Mouse (Mus musculus): ENCODE measurements at regions not wholly inside any gene's neighbourhood (a gene's known extent, or its start where the extent isn't known, plus 50 kb on each side); places are given as distances from the start of the nearest gene placed in this dataset.

GRCm38 (mm10) chr9:46713415-46713814 is 285.1 kb upstream of the Gm4791 start:
- TF ChIP-seq NANOG (IDR thresholded peaks at IDR 0.05; ENCODE audit: borderline replicate concordance, low read length) (no peak), CTCF (conservative IDR thresholded peaks at IDR 0.05; ENCODE audit: low read length) (no peak), POU5F1 (IDR thresholded peaks at IDR 0.05; ENCODE audit: borderline replicate concordance, low read length) (no peak)
- Histone ChIP-seq H3K4me3 (replicated peaks; ENCODE audit: low read length) (no peak overlapping the region), H3K9me3 (ENCODE audit: low read length) (no peaks in the 10 kb centered on the region), H3K4me1 (replicated peaks; ENCODE audit: low read depth, low read length) (no peaks in the 10 kb centered on the region), H3K27me3 (ENCODE audit: insufficient read depth, low read length) (peaks cover 25% of the 10 kb centered on the region), H3K36me3 (ENCODE audit: insufficient read depth, low read length) (no peaks in the 10 kb centered on the region)

GRCm38 (mm10) chr9:46704151-46704905 is 294.2 kb upstream of the Gm4791 start:
- Histone ChIP-seq H3K9me3 (ENCODE audit: low read length) (no peaks in the 10 kb centered on the region), H3K4me1 (replicated peaks; ENCODE audit: low read depth, low read length) (peaks cover 27% of the 10 kb centered on the region), H3K4me3 (replicated peaks; ENCODE audit: low read length) (no peak overlapping the region), H3K27me3 (ENCODE audit: insufficient read depth, low read length) (peaks cover 37% of the 10 kb centered on the region), H3K36me3 (ENCODE audit: insufficient read depth, low read length) (no peaks in the 10 kb centered on the region)
- TF ChIP-seq NANOG (IDR thresholded peaks at IDR 0.05; ENCODE audit: borderline replicate concordance, low read length) (no peak), CTCF (conservative IDR thresholded peaks at IDR 0.05; ENCODE audit: low read length) (no peak), POU5F1 (IDR thresholded peaks at IDR 0.05; ENCODE audit: borderline replicate concordance, low read length) (no peak)

GRCm38 (mm10) chr9:46703674-46704073 is 294.9 kb upstream of the Gm4791 start:
- H3K4me1 ChIP-seq (replicated peaks; ENCODE audit: low read depth, low read length) = peaks cover 27% of the 10 kb centered on the region
- no peaks in the 10 kb centered on the region for H3K36me3 ChIP-seq (ENCODE audit: insufficient read depth, low read length)
- peaks cover 37% of the 10 kb centered on the region for H3K27me3 ChIP-seq (ENCODE audit: insufficient read depth, low read length)
- no peaks in the 10 kb centered on the region for H3K9me3 ChIP-seq (ENCODE audit: low read length)
- no peak for TF ChIP-seq NANOG (IDR thresholded peaks at IDR 0.05; ENCODE audit: borderline replicate concordance, low read length)
- no peak for TF ChIP-seq CTCF (conservative IDR thresholded peaks at IDR 0.05; ENCODE audit: low read length)
- TF ChIP-seq POU5F1 (IDR thresholded peaks at IDR 0.05; ENCODE audit: borderline replicate concordance, low read length) = no peak
- H3K4me3 ChIP-seq (replicated peaks; ENCODE audit: low read length) = no peak overlapping the region

- Histone ChIP-seq H3K4me1 (replicated peaks; ENCODE audit: low read depth, low read length) (peaks cover 27% of the 10 kb centered on the region), H3K4me3 (replicated peaks; ENCODE audit: low read length) (no peak overlapping the region), H3K9me3 (ENCODE audit: low read length) (no peaks in the 10 kb centered on the region), H3K36me3 (ENCODE audit: insufficient read depth, low read length) (no peaks in the 10 kb centered on the region), H3K27me3 (ENCODE audit: insufficient read depth, low read length) (peaks cover 37% of the 10 kb centered on the region)
- TF ChIP-seq CTCF (conservative IDR thresholded peaks at IDR 0.05; ENCODE audit: low read length) (no peak), NANOG (IDR thresholded peaks at IDR 0.05; ENCODE audit: borderline replicate concordance, low read length) (no peak)
Observed at GRCm38 (mm10) chr9:46702901-46703636, 295.5 kb upstream of the Gm4791 start.

GRCm38 (mm10) chr9:46702053-46702900 is 296.3 kb upstream of the Gm4791 start:
- peaks cover 27% of the 10 kb centered on the region for H3K4me1 ChIP-seq (replicated peaks; ENCODE audit: low read depth, low read length)
- no peaks in the 10 kb centered on the region for H3K9me3 ChIP-seq (ENCODE audit: low read length)
- H3K36me3 ChIP-seq (ENCODE audit: insufficient read depth, low read length) = no peaks in the 10 kb centered on the region
- H3K4me3 ChIP-seq (replicated peaks; ENCODE audit: low read length) = peak overlapping the region; percentile 57
- TF ChIP-seq CTCF (conservative IDR thresholded peaks at IDR 0.05; ENCODE audit: low read length) (no peak), NANOG (IDR thresholded peaks at IDR 0.05; ENCODE audit: borderline replicate concordance, low read length) (peak; percentile 52; the same call in 1 of the 2 replicates), POU5F1 (IDR thresholded peaks at IDR 0.05; ENCODE audit: borderline replicate concordance, low read length) (no peak)
- H3K27me3 ChIP-seq (ENCODE audit: insufficient read depth, low read length) = peaks cover 35% of the 10 kb centered on the region

- H3K4me1 ChIP-seq (replicated peaks; ENCODE audit: low read depth, low read length) = no peaks in the 10 kb centered on the region
- no peak overlapping the region for H3K4me3 ChIP-seq (replicated peaks; ENCODE audit: low read length)
- no peaks in the 10 kb centered on the region for H3K9me3 ChIP-seq (ENCODE audit: low read length)
- H3K36me3 ChIP-seq (ENCODE audit: insufficient read depth, low read length) = no peaks in the 10 kb centered on the region
- no peak for TF ChIP-seq NANOG (IDR thresholded peaks at IDR 0.05; ENCODE audit: borderline replicate concordance, low read length)
- TF ChIP-seq POU5F1 (IDR thresholded peaks at IDR 0.05; ENCODE audit: borderline replicate concordance, low read length) = no peak
- H3K27me3 ChIP-seq (ENCODE audit: insufficient read depth, low read length) = no peaks in the 10 kb centered on the region
Observed at GRCm38 (mm10) chr9:46696171-46696570, 302.4 kb upstream of the Gm4791 start.

GRCm38 (mm10) chr9:46689331-46689730 is 309.2 kb upstream of the Gm4791 start:
- H3K4me3 ChIP-seq (replicated peaks; ENCODE audit: low read length) = no peak overlapping the region
- H3K4me1 ChIP-seq (replicated peaks; ENCODE audit: low read depth, low read length) = no peaks in the 10 kb centered on the region
- H3K9me3 ChIP-seq (ENCODE audit: low read length) = no peaks in the 10 kb centered on the region
- peaks cover 13% of the 10 kb centered on the region; the same call in 1 of the 2 replicates for H3K27me3 ChIP-seq (ENCODE audit: insufficient read depth, low read length)
- TF ChIP-seq CTCF (conservative IDR thresholded peaks at IDR 0.05; ENCODE audit: low read length) (no peak), POU5F1 (IDR thresholded peaks at IDR 0.05; ENCODE audit: borderline replicate concordance, low read length) (no peak), NANOG (IDR thresholded peaks at IDR 0.05; ENCODE audit: borderline replicate concordance, low read length) (no peak)
- H3K36me3 ChIP-seq (ENCODE audit: insufficient read depth, low read length) = no peaks in the 10 kb centered on the region
